Mouse (Mus musculus) testis, adult 2 months (tissue): Measurements from ENCODE around the gene Slc25a13.

Experiments
- CTCF ChIP-seq: fragments of 200-500 bp; IDR thresholded peaks from 2 replicates; pipeline ENCODE4 v1.5.1; 2012; ENCODE audit warnings: low read depth, mild to moderate bottlenecking, inconsistent platforms, low read length, moderate library complexity; ENCODE audit not compliant: control insufficient read depth, insufficient read depth, insufficient replicate concordance
- POLR2A ChIP-seq: fragments of 200-500 bp; IDR thresholded peaks from 2 replicates; pipeline ENCODE4 v1.6.1; 2012; ENCODE audit warnings: low read depth, mild to moderate bottlenecking, inconsistent platforms, low read length, moderate library complexity; ENCODE audit not compliant: control insufficient read depth

GRCm38 (mm10) chr6:6150811-6151210 is 66.2 kb downstream of the Slc25a13 start:
- TF ChIP-seq POLR2A = no peak
- no peak for TF ChIP-seq CTCF
